Mouse (Mus musculus) hindbrain, embryonic 14.5 days (tissue): ENCODE measurements around the gene Mov10. TPM values are rescaled to one million over a fixed set of nuclear protein-coding genes. Genes with fewer than 3 reads are reported as not detected.
"Not testable (repeated sequence)": the region's sequence is repeated elsewhere in the genome, so short reads cannot be mapped to it uniquely, and the experiment has no call there.

Source experiments
- ATAC-seq: fragments of 200-750 bp; cut with Nextera tagmentation; 2 replicates; pipeline ENCODE4 v1.8.0; 2017; ENCODE audit warnings: moderate number of reproducible peaks, mild to moderate bottlenecking, moderate TSS enrichment, moderate library complexity; ENCODE audit not compliant: low FRiP score
- DNase-seq: peaks from one replicate; pipeline ENCODE4 v3.0.0-alpha.2; 2015; ENCODE audit warnings: low spot score
- H3K27ac ChIP-seq: fragments of 300-500 bp; sonication (generic); 2 replicates; pipeline ENCODE4 v1.5.1; 2014; ENCODE audit warnings: mild to moderate bottlenecking, moderate library complexity
- H3K27me3 ChIP-seq: fragments of 300-500 bp; sonication (generic); 2 replicates; pipeline ENCODE4 v1.6.1; 2014; ENCODE audit warnings: mild to moderate bottlenecking, low read length, mixed read lengths; ENCODE audit not compliant: control insufficient read depth, insufficient read depth
- H3K36me3 ChIP-seq: fragments of 300-500 bp; sonication (generic); replicated peaks from 2 replicates; pipeline ENCODE4 v1.6.1; 2014; ENCODE audit not compliant: control insufficient read depth, insufficient read depth
- H3K4me1 ChIP-seq: fragments of 300-500 bp; sonication (generic); replicated peaks from 2 replicates; pipeline ENCODE4 v1.6.1; 2014; ENCODE audit warnings: antibody characterized with exemption, low read length, mixed read lengths; ENCODE audit not compliant: control insufficient read depth, insufficient read depth
- H3K4me2 ChIP-seq: fragments of 300-500 bp; sonication (generic); replicated peaks from 2 replicates; pipeline ENCODE4 v1.6.1; 2014; ENCODE audit warnings: mild to moderate bottlenecking, moderate library complexity
- H3K4me3 ChIP-seq: fragments of 300-500 bp; sonication (generic); replicated peaks from 2 replicates; pipeline ENCODE4 v1.5.1; 2014; ENCODE audit warnings: mild to moderate bottlenecking, low read length
- H3K9ac ChIP-seq: fragments of 300-500 bp; sonication (generic); 2 replicates; pipeline ENCODE4 v1.6.1; 2014
- H3K9me3 ChIP-seq: fragments of 300-500 bp; sonication (generic); 2 replicates; pipeline ENCODE4 v1.6.1; 2016; ENCODE audit warnings: low read length; ENCODE audit not compliant: control insufficient read depth
- WGBS: fragments of 180-500 bp; shearing (Covaris S2); extraction: QIAGEN DNeasy Blood & Tissue Kit; methylation state at CpG from one replicate; pipeline ENCODE4 v1.1.7; 2014; 5-methylcytosine and 5-hydroxymethylcytosine counted together
- polyA plus RNA-seq: library from polyadenylated mRNA; unstranded; fragments of >200 nt; fragmentation: Nextera tagmentation; extraction: Ambion mirVana; gene quantifications from 2 replicates; pipeline ENCODE4 v1.2.1, GENCODE M21; 2014

Gene Mov10
- polyA plus RNA-seq, result 6.8 and 7.8 TPM in 2 replicates

- no peaks in the 10 kb centered on the region for H3K9me3 ChIP-seq
- peak within 1 kb of the TSS; percentile 79 for H3K4me3 ChIP-seq
- peaks cover 6% of the 10 kb centered on the region; the same call in 1 of the 2 replicates for H3K36me3 ChIP-seq
- peak within 1 kb of the TSS; percentile 71; the same call in 1 of the 2 replicates for H3K27ac ChIP-seq
- H3K27me3 ChIP-seq, result no peaks in the 10 kb centered on the region
- H3K4me1 ChIP-seq, result peaks cover 5% of the 10 kb centered on the region; the same call in 1 of the 2 replicates
- ATAC-seq (peak; percentile 73), DNase-seq (peak; percentile 63)
- peak within 1 kb of the TSS; percentile 81 for H3K9ac ChIP-seq
- H3K4me2 ChIP-seq, result peak within 1 kb of the TSS; percentile 99
- under 1% methylated on average over 40 of the region's 40 CpGs for WGBS
Measured at GRCm38 (mm10) chr3:104817991-104818748, at the start of gene Mov10. Gene Mov10 (minus strand): TSS chr3:104818563.

GRCm38 (mm10) chr3:104866674-104867073 lies 48.3 kb upstream of the Mov10 start:
- peak overlapping the region; percentile 90 for H3K4me2 ChIP-seq
- H3K9me3 ChIP-seq, H3K27ac ChIP-seq, H3K9ac ChIP-seq, H3K4me3 ChIP-seq, H3K27me3 ChIP-seq, ATAC-seq, DNase-seq: not testable (repeated sequence)
- peaks cover 28% of the 10 kb centered on the region for H3K4me1 ChIP-seq
- peaks cover 27% of the 10 kb centered on the region for H3K36me3 ChIP-seq

GRCm38 (mm10) chr3:104865341-104865788 lies 47.0 kb upstream of the Mov10 start:
- no peaks in the 10 kb centered on the region for H3K27me3 ChIP-seq
- DNase-seq (peak; percentile 32), ATAC-seq (peak; percentile 13)
- peaks cover 17% of the 10 kb centered on the region for H3K36me3 ChIP-seq
- peak overlapping the region; percentile 90 for H3K4me2 ChIP-seq
- H3K9me3 ChIP-seq, result no peaks in the 10 kb centered on the region
- H3K4me3 ChIP-seq, result peak overlapping the region; percentile 90
- H3K4me1 ChIP-seq, result peaks cover 38% of the 10 kb centered on the region
- WGBS, result under 1% methylated on average over 12 of the region's 12 CpGs
- H3K9ac ChIP-seq, result peak overlapping the region; percentile 91
- H3K27ac ChIP-seq, result peak overlapping the region; percentile 96

DNA sequence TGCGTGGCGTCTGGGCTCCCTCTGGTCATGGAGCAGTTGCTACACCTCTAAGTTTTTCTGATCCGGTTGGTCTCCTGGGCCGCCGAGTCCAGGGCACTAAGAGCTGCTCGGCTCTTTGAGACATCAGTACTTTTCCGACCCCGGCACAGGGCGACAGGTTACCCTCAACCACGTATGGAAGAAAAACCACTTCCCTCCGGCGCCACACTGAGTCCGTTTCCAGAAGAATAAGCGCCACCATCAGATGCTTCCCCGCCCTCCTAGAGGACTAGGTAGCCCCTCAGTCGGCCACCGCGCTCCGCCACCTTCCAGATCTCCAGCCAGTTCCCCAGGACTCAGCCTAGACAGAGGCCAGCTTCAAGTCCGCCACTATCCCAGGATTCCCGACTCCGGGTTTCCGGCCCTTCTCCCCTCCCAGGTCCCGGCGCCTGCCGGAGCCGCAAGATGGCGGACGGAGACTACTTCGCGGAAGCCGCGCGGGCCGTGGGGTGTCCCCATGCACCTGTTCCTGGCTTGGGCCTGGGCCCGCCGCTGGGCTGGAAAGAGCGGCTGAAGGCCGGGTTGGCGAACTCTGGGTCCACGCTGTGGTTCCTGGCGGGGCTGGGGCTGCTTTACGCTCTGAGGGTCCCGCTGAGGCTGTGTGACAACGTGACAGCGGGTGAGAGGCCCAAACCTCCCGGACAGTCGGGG lies 46.4 kb upstream of the Mov10 start:
- under 1% methylated on average over 48 of the region's 48 CpGs for WGBS
- ATAC-seq, result peak; percentile 92
- Histone ChIP-seq H3K9ac (peak overlapping the region; percentile 91), H3K36me3 (peaks cover 13% of the 10 kb centered on the region; the same call in 1 of the 2 replicates), H3K27me3 (no peaks in the 10 kb centered on the region), H3K27ac (peak overlapping the region; percentile 96), H3K4me1 (peaks cover 38% of the 10 kb centered on the region), H3K4me3 (peak overlapping the region; percentile 90), H3K9me3 (no peaks in the 10 kb centered on the region), H3K4me2 (peak overlapping the region; percentile 90)
- DNase-seq, result peak; percentile 80

GRCm38 (mm10) chr3:104863786-104864650 lies 45.7 kb upstream of the Mov10 start, which contains the start of the genes St7l and Capza1:
Gene St7l (plus strand): TSS chr3:104864005.
Gene Capza1 (minus strand): TSS chr3:104864505.
- Histone ChIP-seq H3K4me2 (peak within 1 kb of the TSS; percentile 90), H3K9me3 (no peaks in the 10 kb centered on the region), H3K27me3 (no peaks in the 10 kb centered on the region), H3K9ac (peak within 1 kb of the TSS; percentile 91), H3K27ac (peak within 1 kb of the TSS; percentile 96), H3K4me3 (peak within 1 kb of the TSS; percentile 90), H3K36me3 (peaks cover 11% of the 10 kb centered on the region; the same call in 1 of the 2 replicates), H3K4me1 (peaks cover 38% of the 10 kb centered on the region)
- DNase-seq (peak; percentile 88), ATAC-seq (peak; percentile 93)
- under 1% methylated on average over 43 of the region's 43 CpGs for WGBS

- Histone ChIP-seq H3K36me3 (0 out of 2 replicates have a peak, but pooled peaks cover 4% of the 10 kb centered on the region), H3K9ac (no peak overlapping the region), H3K27me3 (no peaks in the 10 kb centered on the region), H3K4me3 (no peak overlapping the region), H3K4me1 (peaks cover 28% of the 10 kb centered on the region), H3K4me2 (no peak overlapping the region), H3K9me3 (no peaks in the 10 kb centered on the region), H3K27ac (no peak overlapping the region)
- 100% methylated on average over 1 of the region's 1 CpGs for WGBS
- ATAC-seq, result no peak
- no peak for DNase-seq
Measured at GRCm38 (mm10) chr3:104858560-104858959, 40.2 kb upstream of the Mov10 start.

GRCm38 (mm10) chr3:104856106-104856505 lies 37.7 kb upstream of the Mov10 start:
- H3K4me3 ChIP-seq, result no peak overlapping the region
- peaks cover 4% of the 10 kb centered on the region; the same call in 1 of the 2 replicates for H3K4me1 ChIP-seq
- H3K9ac ChIP-seq, result no peak overlapping the region
- H3K36me3 ChIP-seq, result 0 out of 2 replicates have a peak, but pooled peaks cover 4% of the 10 kb centered on the region
- ATAC-seq (no peak), DNase-seq (no peak)
- no peak overlapping the region for H3K4me2 ChIP-seq
- no peaks in the 10 kb centered on the region for H3K27me3 ChIP-seq
- H3K27ac ChIP-seq, result no peak overlapping the region
- WGBS, result 84% methylated on average over 1 of the region's 1 CpGs
- H3K9me3 ChIP-seq, result no peaks in the 10 kb centered on the region

GRCm38 (mm10) chr3:104854866-104855265 lies 36.5 kb upstream of the Mov10 start:
- ATAC-seq (no peak), DNase-seq (no peak)
- H3K4me3 ChIP-seq, result no peak overlapping the region
- H3K27ac ChIP-seq, result no peak overlapping the region
- H3K4me1 ChIP-seq, result no peaks in the 10 kb centered on the region
- no peaks in the 10 kb centered on the region for H3K27me3 ChIP-seq
- H3K4me2 ChIP-seq, result no peak overlapping the region
- H3K36me3 ChIP-seq, result no peaks in the 10 kb centered on the region
- no peak overlapping the region for H3K9ac ChIP-seq
- H3K9me3 ChIP-seq, result no peaks in the 10 kb centered on the region
